Mouse (Mus musculus): ENCODE measurements around the gene Ube2j1.

GRCm38 (mm10) chr4:33077724-33078123 is 46.5 kb downstream of the Ube2j1 start:
- TF ChIP-seq CTCF (IDR thresholded peaks at IDR 0.05; ENCODE audit: borderline replicate concordance, insufficient read depth, low read length) (no peak), POLR2A (IDR thresholded peaks at IDR 0.05; ENCODE audit: low read depth, low read length) (no peak)
